Mouse (Mus musculus) spleen, adult 2 months (tissue): Measurements from ENCODE around the gene Morn5.

Experiments used
- CTCF ChIP-seq: fragments of 200-500 bp; IDR thresholded peaks from 2 replicates; pipeline ENCODE4 v1.5.1; 2011; ENCODE audit warnings: mild to moderate bottlenecking, inconsistent platforms; ENCODE audit not compliant: insufficient read depth, insufficient read length, insufficient replicate concordance; ENCODE audit errors: extremely low read depth
- POLR2A ChIP-seq: fragments of 200-500 bp; IDR thresholded peaks from 2 replicates; pipeline ENCODE4 v1.6.1; 2011; ENCODE audit warnings: low read depth, low read length, inconsistent platforms

DNA sequence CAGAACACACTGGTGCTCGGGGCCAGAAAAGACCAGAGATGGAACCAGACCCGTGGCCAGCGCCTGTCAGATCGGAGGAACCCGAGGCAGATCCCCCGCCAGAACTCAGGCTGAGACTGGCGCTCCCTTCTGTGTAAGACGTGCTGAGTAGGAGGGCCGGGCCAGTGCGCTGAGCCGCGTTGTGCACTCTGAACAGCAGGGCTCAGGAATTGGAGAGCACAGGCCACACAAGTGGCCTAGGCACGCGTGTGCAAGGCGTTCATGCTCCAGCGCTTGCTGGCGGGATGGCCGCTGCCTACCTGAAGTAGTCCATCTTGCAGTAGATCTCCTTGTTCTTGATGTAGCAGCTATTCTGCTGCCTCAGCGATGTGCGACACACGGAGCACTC, 53.3 kb downstream of the Morn5 start:
- TF ChIP-seq CTCF: no peak
- no peak for TF ChIP-seq POLR2A
